Mouse (Mus musculus): ENCODE data around the gene Dph1. TPM values are rescaled to one million over a fixed set of nuclear protein-coding genes. Genes with fewer than 3 reads are reported as not detected.

The Dph1 gene
- polyA plus RNA-seq, 1 experiment from 2014 or later, result 14.0 TPM

DNA sequence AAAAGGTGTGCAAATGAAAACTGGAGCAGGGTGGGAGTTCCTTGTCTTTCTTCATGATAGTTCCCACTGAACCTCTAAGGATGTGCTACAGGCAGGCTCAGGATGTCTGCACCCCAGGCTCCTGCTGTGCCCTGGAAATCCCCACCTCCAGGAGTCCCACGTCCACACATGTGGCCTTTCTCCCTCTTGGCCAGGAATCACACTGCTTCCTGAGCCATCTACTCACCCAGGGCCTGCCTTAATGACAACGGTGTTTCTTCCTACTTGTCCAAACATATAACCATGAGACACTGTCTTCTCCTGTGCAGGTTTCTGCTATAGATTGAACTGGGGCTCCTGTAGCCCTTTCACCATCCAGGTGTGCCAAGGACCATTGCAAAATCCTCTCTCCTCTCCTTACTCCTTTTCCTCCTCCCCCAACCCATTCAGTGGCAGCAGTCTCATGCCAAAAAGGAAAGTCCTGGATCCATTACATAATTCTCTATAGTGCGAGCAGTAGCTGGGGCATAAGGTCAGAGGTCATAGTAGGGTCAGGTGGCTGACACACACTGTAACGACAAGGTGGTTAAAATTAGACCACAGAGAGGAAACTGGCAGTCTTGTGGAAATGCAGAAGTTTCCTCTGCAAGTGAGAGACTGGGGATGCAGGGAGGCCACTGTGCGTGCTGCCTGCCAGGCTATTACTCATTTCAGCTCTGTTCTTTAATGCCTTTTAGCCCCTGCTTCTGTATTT lies 54.2 kb downstream of the Dph1 start:
- DNase-seq (ENCODE audit: low spot score), result peak; percentile 16

DNA sequence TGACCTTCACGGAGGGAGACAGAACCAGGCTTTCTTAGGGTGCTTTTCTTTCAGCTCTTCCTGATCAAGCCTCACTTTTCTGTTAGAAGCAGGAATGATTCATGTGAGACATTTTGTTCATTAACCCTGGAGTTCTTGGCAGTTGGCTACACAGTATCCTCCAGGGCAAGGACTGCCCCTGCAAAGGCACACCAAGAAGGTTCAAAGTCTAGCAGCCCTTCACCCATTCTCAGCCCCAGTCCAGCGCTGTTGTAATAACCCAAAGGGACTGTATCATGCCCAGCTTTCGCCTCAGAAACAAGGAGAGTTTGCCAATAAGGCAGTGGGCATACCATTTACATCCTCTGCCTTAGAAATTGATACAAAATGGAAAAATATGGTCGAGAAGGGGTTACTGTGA lies 55.7 kb downstream of the Dph1 start:
- DNase-seq (ENCODE audit: low spot score), result no peak

DNA sequence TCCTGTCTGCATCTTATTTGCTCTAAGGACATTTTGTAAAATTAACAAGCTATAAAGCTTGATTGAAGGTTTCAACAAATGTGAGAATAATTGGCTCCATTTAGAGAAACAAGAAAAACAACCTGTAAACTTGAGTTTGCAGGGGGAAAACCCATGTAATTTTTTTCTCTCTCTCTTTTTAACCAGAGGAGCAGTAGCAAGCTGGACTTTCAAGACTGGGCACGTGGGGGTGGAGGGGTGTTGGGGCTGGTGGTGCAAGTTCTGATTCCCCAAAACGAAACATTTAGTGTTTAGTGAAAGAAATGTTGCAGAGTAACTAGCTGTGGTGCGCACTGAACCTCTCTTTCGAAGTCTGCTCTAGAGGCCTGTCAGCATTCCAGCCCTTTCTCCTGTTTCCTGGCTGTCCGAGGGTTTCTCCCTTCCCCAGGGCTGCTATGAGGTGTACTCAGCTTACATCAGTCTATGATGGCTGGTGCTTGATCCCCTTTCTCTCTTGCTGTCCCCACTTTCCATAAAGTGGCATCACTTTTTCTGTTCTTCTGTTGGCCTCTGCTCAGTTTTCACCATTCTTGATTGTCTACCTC lies 56.5 kb downstream of the Dph1 start:
- DNase-seq (ENCODE audit: low spot score), result no peak

DNA sequence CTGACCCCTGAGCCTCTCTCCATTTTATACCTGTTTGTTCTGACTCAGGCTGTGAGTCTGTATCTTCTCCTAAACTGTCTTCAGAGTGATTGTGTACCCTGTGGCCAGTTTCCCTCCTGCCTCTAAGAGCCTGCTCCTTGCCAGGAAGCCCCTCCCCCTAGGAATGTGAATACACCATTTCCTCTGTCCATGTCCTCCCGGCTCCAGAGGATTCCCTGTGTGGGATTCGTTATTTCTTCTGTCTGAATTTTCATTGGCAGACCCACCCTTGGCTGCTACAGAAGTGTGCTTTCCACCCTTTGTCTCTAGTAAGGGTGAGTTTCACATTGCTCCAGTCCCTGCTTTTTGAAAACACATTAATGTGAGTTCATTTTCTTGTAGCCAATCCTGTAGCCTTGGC lies 57.1 kb downstream of the Dph1 start:
- no peak for DNase-seq (ENCODE audit: low spot score)

DNA sequence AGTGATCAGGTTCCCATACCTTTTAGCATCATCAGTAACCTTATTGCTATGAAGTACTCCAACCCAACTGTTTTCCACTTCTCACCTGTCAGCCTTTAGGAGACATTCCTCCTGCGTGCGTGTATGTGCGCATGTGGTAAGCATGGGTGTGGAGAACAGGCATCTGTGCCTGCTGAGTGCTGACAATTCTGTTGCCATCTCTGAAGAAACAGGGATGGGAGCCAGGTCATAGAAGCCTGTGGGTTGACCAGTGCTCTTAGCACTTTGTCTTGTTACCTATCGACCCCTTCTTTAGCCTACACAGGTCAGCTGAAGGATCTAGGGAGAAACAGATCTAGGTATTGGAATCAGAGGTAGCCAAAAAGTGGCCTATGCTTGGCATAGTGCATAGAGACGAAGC lies 57.6 kb downstream of the Dph1 start:
- DNase-seq (ENCODE audit: low spot score), result no peak

DNA sequence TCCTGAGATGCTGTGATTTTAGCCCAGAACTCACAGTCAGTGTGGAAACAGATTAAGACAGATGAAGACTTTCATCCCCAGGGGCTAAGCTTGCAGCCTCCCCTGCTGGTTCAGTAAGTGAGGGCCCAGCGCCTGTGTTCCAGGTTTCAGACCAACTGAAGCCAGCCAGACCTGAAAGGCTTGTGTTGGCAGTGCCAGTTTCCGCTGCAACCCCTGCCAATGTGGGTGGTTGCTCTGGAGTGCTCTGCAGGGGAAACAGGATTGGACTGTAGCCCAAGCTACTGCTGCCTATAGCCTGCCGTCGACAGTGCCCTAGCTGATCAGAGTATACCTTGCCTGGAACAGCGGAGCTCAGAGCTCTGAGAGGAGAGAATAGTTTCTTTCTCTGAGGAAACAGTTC lies 58.8 kb downstream of the Dph1 start:
- DNase-seq (ENCODE audit: low spot score), result no peak

DNA sequence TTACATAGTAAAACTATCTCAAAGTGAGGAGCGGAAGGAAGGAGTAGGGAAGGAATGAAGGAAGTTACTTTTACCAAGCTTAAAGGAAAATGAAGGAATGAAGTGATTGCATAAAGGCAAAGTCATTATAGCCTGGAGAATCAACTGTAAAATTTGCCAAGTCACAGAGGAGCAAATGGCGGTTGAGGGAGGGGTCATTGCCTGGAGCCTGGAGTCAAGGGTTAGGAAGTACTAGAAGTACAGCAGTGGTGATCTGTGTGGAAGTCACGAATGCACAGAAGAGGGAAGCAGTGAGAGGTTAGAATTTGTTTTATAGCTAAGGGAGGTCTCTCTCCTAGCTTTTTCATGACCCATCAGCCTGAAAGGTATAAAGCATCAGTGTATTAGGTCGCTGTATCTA lies 59.7 kb downstream of the Dph1 start:
- no peak for DNase-seq (ENCODE audit: low spot score)

DNA sequence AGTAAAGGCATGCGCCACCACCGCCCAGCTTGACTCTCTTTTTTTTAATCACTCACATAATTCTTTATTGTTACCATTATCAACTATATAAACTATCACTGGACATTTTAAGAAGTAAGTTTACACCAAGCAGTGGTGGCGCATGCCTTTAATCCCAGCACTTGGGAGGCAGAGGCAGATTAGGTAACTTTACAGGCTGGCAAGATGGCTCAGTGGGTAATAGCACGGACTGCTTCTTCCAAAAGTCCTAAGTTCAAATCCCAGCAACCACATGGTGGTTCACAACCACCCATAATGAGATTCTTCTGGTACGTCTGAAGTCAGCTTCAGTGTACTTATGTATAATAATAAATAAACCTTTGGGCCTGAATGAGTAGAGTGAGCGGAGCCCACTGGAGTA lies 61.6 kb downstream of the Dph1 start:
- DNase-seq (ENCODE audit: low spot score), result no peak

MicroRNA genes within 50 kb of the gene (microRNA counts, 519-probe panel; counts per million panel counts)
- microRNA mmu-miR-132 (3,700 counts per million, percentile 76 among the panel's probes with 10 or more counts), microRNA mmu-miR-212 (473 counts per million, percentile 71 among the panel's probes with 10 or more counts)

Small RNAs within 50 kb of the gene (microRNA-seq; reads per million reads assigned to microRNA genes)
- gene Mir132 (ENCODE audit: borderline number of aligned reads) (331 reads per million, percentile 60 among the genes with 10 or more reads in this experiment), gene Mir212 (ENCODE audit: borderline number of aligned reads) (33.3 reads per million, percentile 34 among the genes with 10 or more reads in this experiment)

Other genes starting within 250 kb of the Dph1 start
- 8.3 and 11.0 TPM in 2 replicates for gene Hic1, start 21.7 kb downstream of the Dph1 start, polyA plus RNA-seq (2015; fragmentation: Nextera tagmentation; extraction: Ambion mirVana)
- gene Ovca2, start 12.4 kb downstream of the Dph1 start, polyA plus RNA-seq (2015; fragmentation: Nextera tagmentation; extraction: Ambion mirVana), result 34.2 and 37.7 TPM in 2 replicates
- gene Rtn4rl1, start 2.5 kb upstream of the Dph1 start, polyA plus RNA-seq (2015; fragmentation: Nextera tagmentation; extraction: Ambion mirVana), result 7.8 and 8.1 TPM in 2 replicates
- gene Rpa1, start 157.1 kb upstream of the Dph1 start, polyA plus RNA-seq (2015; fragmentation: Nextera tagmentation; extraction: Ambion mirVana), result 145 and 158 TPM in 2 replicates
- gene Smyd4, start 157.2 kb upstream of the Dph1 start, polyA plus RNA-seq (2015; fragmentation: Nextera tagmentation; extraction: Ambion mirVana), result 6.2 and 9.5 TPM in 2 replicates
- 44.9 and 47.7 TPM in 2 replicates for gene Serpinf1, start 231.5 kb upstream of the Dph1 start, polyA plus RNA-seq (2015; fragmentation: Nextera tagmentation; extraction: Ambion mirVana)
- gene Serpinf2, start 248.3 kb upstream of the Dph1 start, polyA plus RNA-seq (2015; fragmentation: Nextera tagmentation; extraction: Ambion mirVana), result 0.10 TPM in 1 of 2 replicates, not detected in the other